Mouse (Mus musculus): ENCODE results near the gene Vmn2r15. TPM values are rescaled to one million over a fixed set of nuclear protein-coding genes. Genes with fewer than 3 reads are reported as not detected.

The Vmn2r15 gene
- not detected in 2 replicates for polyA plus RNA-seq (2014; fragmentation: Nextera tagmentation; extraction: Ambion mirVana)

GRCm38 (mm10) chr5:109297544-109297943 lies at the start of gene Vmn2r15:
Vmn2r15 (minus strand) TSS chr5:109297644.
- H3K27ac ChIP-seq (ENCODE audit: low read depth, low read length): no peak within 1 kb of the TSS
- no peak within 1 kb of the TSS for H3K4me3 ChIP-seq (ENCODE audit: low read depth, low read length)
- no peak within 1 kb of the TSS for H3K4me2 ChIP-seq
- no peaks in the 10 kb centered on the region for H3K36me3 ChIP-seq (ENCODE audit: control insufficient read depth, insufficient read depth, low read length)
- WGBS: 63% methylated on average over 3 of the region's 3 CpGs
- DNase-seq (ENCODE audit: low spot score, missing footprints) (no peak), ATAC-seq (ENCODE audit: low FRiP score) (no peak)
- H3K4me1 ChIP-seq (ENCODE audit: control insufficient read depth, insufficient read depth, low read length): no peaks in the 10 kb centered on the region
- H3K9me3 ChIP-seq (ENCODE audit: control insufficient read depth, low read length): no peaks in the 10 kb centered on the region; the same call in 1 of the 2 replicates
- H3K27me3 ChIP-seq (ENCODE audit: control insufficient read depth, insufficient read depth, low read length): no peaks in the 10 kb centered on the region
- H3K9ac ChIP-seq (ENCODE audit: low read length): no peak within 1 kb of the TSS

- ATAC-seq (ENCODE audit: low FRiP score) (no peak), DNase-seq (ENCODE audit: low spot score, missing footprints) (no peak)
- H3K9ac ChIP-seq (ENCODE audit: low read length): no peak within 1 kb of the TSS
- H3K4me3 ChIP-seq (ENCODE audit: low read depth, low read length): no peak within 1 kb of the TSS
- no peak within 1 kb of the TSS for H3K4me2 ChIP-seq
- H3K27ac ChIP-seq (ENCODE audit: low read depth, low read length): no peak within 1 kb of the TSS
- WGBS: 55% methylated on average over 2 of the region's 2 CpGs
- peaks cover 9% of the 10 kb centered on the region for H3K9me3 ChIP-seq (ENCODE audit: control insufficient read depth, low read length)
- H3K27me3 ChIP-seq (ENCODE audit: control insufficient read depth, insufficient read depth, low read length): no peaks in the 10 kb centered on the region
- no peaks in the 10 kb centered on the region for H3K4me1 ChIP-seq (ENCODE audit: control insufficient read depth, insufficient read depth, low read length)
- no peaks in the 10 kb centered on the region for H3K36me3 ChIP-seq (ENCODE audit: control insufficient read depth, insufficient read depth, low read length)
These were observed 32.4 kb upstream of the Vmn2r15 start, which contains the start of gene Vmn2r16 for GRCm38 (mm10) chr5:109329862-109330261. Vmn2r16 (plus strand) TSS chr5:109330162.

GRCm38 (mm10) chr5:109294655-109295054 lies 2.8 kb downstream of the Vmn2r15 start:
- WGBS: 86% methylated on average over 3 of the region's 3 CpGs
- Histone ChIP-seq H3K9me3 (ENCODE audit: control insufficient read depth, low read length) (no peaks in the 10 kb centered on the region; the same call in 1 of the 2 replicates), H3K4me3 (ENCODE audit: low read depth, low read length) (no peak overlapping the region), H3K36me3 (ENCODE audit: control insufficient read depth, insufficient read depth, low read length) (no peaks in the 10 kb centered on the region), H3K9ac (ENCODE audit: low read length) (no peak overlapping the region), H3K27ac (ENCODE audit: low read depth, low read length) (no peak overlapping the region), H3K4me2 (no peak overlapping the region), H3K27me3 (ENCODE audit: control insufficient read depth, insufficient read depth, low read length) (no peaks in the 10 kb centered on the region), H3K4me1 (ENCODE audit: control insufficient read depth, insufficient read depth, low read length) (no peaks in the 10 kb centered on the region)
- ATAC-seq (ENCODE audit: low FRiP score) (no peak), DNase-seq (ENCODE audit: low spot score, missing footprints) (no peak)

Other genes starting within 250 kb of the Vmn2r15 start
- gene Vmn2r11, start 238.1 kb downstream of the Vmn2r15 start, polyA plus RNA-seq (2014; fragmentation: Nextera tagmentation; extraction: Ambion mirVana): not detected in 2 replicates
- not detected in 2 replicates for gene Vmn2r12, start 199.7 kb downstream of the Vmn2r15 start, polyA plus RNA-seq (2014; fragmentation: Nextera tagmentation; extraction: Ambion mirVana)
- not detected in 2 replicates for gene Vmn2r13, start 105.4 kb downstream of the Vmn2r15 start, polyA plus RNA-seq (2014; fragmentation: Nextera tagmentation; extraction: Ambion mirVana)
- gene Vmn2r14, start 72.9 kb downstream of the Vmn2r15 start, polyA plus RNA-seq (2014; fragmentation: Nextera tagmentation; extraction: Ambion mirVana): not detected in 2 replicates
- not detected in 2 replicates for gene Vmn2r16, start 32.5 kb upstream of the Vmn2r15 start, polyA plus RNA-seq (2014; fragmentation: Nextera tagmentation; extraction: Ambion mirVana)
- gene Vmn2r17, start 122.0 kb upstream of the Vmn2r15 start, polyA plus RNA-seq (2014; fragmentation: Nextera tagmentation; extraction: Ambion mirVana): not detected in 2 replicates

Data from midbrain, embryonic 11.5 days (tissue).